Mouse (Mus musculus) small intestine, adult 2 months (tissue): Measurements from ENCODE around the gene Rnft2. TPM values are rescaled to one million over a fixed set of nuclear protein-coding genes. Genes with fewer than 3 reads are reported as not detected.

Experiments
- H3K27ac ChIP-seq: fragments of 200-500 bp; 2 replicates; pipeline ENCODE4 v1.5.1; 2012; ENCODE audit warnings: low read depth, low read length, control low read depth, inconsistent platforms; ENCODE audit not compliant: insufficient read depth
- H3K27me3 ChIP-seq: fragments of 200-500 bp; 2 replicates; pipeline ENCODE4 v1.6.1; 2012; ENCODE audit warnings: mild to moderate bottlenecking, moderate library complexity, low read length, inconsistent platforms; ENCODE audit not compliant: control insufficient read depth, insufficient read depth
- H3K36me3 ChIP-seq: fragments of 200-500 bp; 2 replicates; pipeline ENCODE4 v1.6.1; 2012; ENCODE audit warnings: mild to moderate bottlenecking, low read length, control low read depth, inconsistent platforms; ENCODE audit not compliant: control insufficient read depth, insufficient read depth
- H3K4me1 ChIP-seq: fragments of 200-500 bp; 2 replicates; pipeline ENCODE4 v1.6.1; 2012; ENCODE audit warnings: low read length, inconsistent platforms, mixed read lengths; ENCODE audit not compliant: control insufficient read depth, insufficient read depth, insufficient read length
- H3K4me3 ChIP-seq: fragments of 200-500 bp; 2 replicates; pipeline ENCODE4 v1.5.1; 2012; ENCODE audit warnings: low read depth, mild to moderate bottlenecking, control low read depth, inconsistent platforms, low read length, moderate library complexity
- CTCF ChIP-seq: fragments of 200-500 bp; IDR thresholded peaks from 2 replicates; pipeline ENCODE4 v1.5.1; 2012; ENCODE audit warnings: low read depth, mild to moderate bottlenecking, control low read depth, inconsistent platforms, low read length, moderate library complexity, mixed read lengths; ENCODE audit not compliant: insufficient replicate concordance, insufficient read length; ENCODE audit errors: extremely low read depth
- POLR2A ChIP-seq: fragments of 200-500 bp; IDR thresholded peaks from 2 replicates; pipeline ENCODE4 v1.6.1; 2012; ENCODE audit warnings: low read depth, mild to moderate bottlenecking, control low read depth, inconsistent platforms, low read length, moderate library complexity
- WGBS: fragments of 180-500 bp; shearing (Covaris S2); methylation state at CpG from one replicate; pipeline ENCODE4 v1.1.7; 2018; 5-methylcytosine and 5-hydroxymethylcytosine counted together
- polyA plus RNA-seq: library from polyadenylated mRNA; depleted of rRNA; stranded (reverse); fragments of >200 nt; gene quantifications from 2 replicates; pipeline ENCODE4 v1.2.3, GENCODE M21; 2012

Gene Rnft2
- polyA plus RNA-seq, 1 experiment = 0.98 TPM

DNA sequence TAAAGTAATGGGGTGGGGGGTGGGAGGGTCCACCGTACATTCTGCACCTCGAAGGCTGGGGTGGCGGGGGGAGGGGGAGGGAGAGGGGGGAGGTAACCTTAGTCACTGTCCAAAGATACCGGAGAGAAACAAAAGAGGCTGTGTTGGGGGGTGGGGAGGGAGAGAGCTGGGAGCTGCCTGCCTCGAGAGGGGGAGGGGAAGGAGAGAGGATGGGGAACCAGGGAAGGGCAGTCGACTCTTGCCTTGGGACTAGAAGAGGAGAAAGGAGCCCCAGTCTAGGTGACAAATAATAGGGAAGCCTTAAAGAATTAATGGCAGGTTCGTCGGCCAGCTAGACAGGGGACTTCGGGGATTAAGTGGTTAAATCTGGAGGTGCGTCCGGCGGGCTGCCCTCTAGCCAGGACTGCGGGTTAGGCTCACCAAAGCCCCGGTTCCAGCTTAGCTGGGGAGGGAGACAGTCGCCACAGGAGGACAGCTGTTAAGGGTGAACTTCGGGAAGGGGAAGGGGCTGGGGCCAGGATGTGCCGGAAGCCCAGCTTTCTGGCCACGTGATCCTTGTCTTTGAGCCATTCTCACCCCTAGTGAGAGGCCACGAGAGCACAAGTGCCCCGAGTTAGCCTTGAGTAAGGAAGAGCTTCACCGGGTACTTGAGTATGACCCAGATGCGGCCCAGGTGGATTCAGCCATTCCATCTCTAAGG, 70.5 kb downstream of the Rnft2 start:
- Histone ChIP-seq H3K27me3 (peaks cover 57% of the 10 kb centered on the region), H3K4me1 (peaks cover 10% of the 10 kb centered on the region), H3K36me3 (no peaks in the 10 kb centered on the region), H3K27ac (no peak overlapping the region), H3K4me3 (no peak overlapping the region)
- TF ChIP-seq CTCF (no peak), POLR2A (no peak)
- 2% methylated on average over 22 of the region's 22 CpGs for WGBS

- peaks cover 13% of the 10 kb centered on the region for H3K4me1 ChIP-seq
- H3K27ac ChIP-seq = no peak overlapping the region
- 1% methylated on average over 27 of the region's 27 CpGs for WGBS
- TF ChIP-seq CTCF (no peak), POLR2A (no peak)
- H3K36me3 ChIP-seq = no peaks in the 10 kb centered on the region
- peak overlapping the region; percentile 64 for H3K4me3 ChIP-seq
- peaks cover 72% of the 10 kb centered on the region for H3K27me3 ChIP-seq
Measured at GRCm38 (mm10) chr5:118172078-118172723, 72.7 kb downstream of the Rnft2 start.

DNA sequence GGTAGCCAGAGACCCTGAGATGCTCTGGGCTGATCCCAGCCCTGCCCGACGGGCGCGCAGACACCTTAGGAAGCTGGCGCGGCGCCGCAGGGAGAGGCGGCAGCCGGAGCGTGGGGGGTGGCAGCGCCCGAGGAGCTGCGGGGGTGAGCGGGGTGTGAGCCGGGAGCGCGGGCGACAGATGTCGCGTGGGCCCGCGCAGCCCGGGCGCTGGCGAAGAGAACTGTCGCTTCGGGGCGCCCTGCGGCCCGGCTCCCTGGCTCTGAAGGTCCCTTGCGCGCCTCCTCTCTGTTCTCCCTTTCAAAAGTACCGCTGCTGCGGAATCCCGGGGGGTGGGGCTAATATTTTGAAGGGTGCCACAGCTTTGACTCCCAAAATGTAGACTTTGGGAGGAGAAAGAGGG, 73.3 kb downstream of the Rnft2 start:
- peaks cover 72% of the 10 kb centered on the region for H3K27me3 ChIP-seq
- H3K36me3 ChIP-seq = no peaks in the 10 kb centered on the region
- WGBS = 1% methylated on average over 36 of the region's 36 CpGs
- H3K27ac ChIP-seq = no peak overlapping the region
- peaks cover 13% of the 10 kb centered on the region for H3K4me1 ChIP-seq
- TF ChIP-seq POLR2A (no peak), CTCF (no peak)
- peak overlapping the region; percentile 64 for H3K4me3 ChIP-seq

GRCm38 (mm10) chr5:118170888-118171529, 73.9 kb downstream of the Rnft2 start:
- H3K4me3 ChIP-seq = peak overlapping the region; percentile 13; the same call in 1 of the 2 replicates
- peaks cover 74% of the 10 kb centered on the region for H3K27me3 ChIP-seq
- H3K36me3 ChIP-seq = no peaks in the 10 kb centered on the region
- 3% methylated on average over 25 of the region's 25 CpGs for WGBS
- H3K27ac ChIP-seq = no peak overlapping the region
- no peak for TF ChIP-seq CTCF
- TF ChIP-seq POLR2A = no peak
- peaks cover 13% of the 10 kb centered on the region for H3K4me1 ChIP-seq

DNA sequence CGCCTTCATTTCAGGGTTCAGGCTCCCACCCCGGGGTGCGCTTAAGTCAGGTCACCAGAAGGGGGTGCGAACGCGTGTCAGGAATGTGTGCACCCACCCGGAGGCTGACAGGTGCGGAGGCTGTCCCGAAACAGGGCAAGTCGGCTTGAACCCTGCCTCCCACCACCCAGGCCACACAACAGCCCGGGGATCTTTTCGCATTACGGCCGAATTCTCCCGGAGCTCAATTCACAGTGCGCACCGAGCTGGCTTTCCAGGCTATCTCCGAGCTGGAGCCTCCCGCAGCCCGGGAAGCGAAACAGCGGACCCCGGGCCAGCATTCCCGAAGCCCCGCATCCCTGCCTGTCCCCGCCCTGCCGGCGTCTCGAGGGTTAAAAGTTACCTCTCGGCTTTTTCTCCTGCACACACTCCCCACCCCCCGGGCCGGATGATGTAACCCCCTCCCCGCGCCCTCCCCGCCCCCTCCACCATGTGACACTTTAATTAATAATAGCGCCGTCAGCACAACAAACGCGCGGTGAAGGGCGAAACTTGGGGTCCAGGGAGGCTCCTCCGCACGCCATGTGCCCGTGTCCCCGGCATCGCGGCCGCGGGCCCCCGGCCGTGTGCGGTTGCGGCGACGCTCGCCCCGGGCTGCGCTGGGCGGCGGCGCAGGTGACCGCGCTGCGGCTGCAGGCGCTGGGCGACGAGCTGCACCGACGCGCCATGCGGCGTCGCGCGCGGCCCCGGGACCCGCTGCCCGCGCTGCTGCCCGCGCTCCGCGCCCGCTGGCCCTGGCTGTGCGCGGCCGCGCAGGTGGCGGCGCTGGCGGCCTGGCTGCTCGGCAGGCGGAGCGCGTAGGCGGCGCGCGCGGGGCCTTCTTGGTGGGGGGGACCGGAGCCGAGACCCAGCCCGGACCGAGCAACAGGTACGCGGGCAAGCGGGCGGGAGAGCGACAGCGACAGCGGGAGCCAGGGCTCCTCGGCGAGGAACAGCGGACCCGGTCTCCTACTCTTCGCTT, 75.4 kb downstream of the Rnft2 start:
- H3K4me1 ChIP-seq = peaks cover 13% of the 10 kb centered on the region
- no peak overlapping the region for H3K27ac ChIP-seq
- H3K4me3 ChIP-seq = peak overlapping the region; percentile 31
- whole genome bisulfite sequencing = 6% methylated on average over 115 of the region's 117 CpGs
- H3K36me3 ChIP-seq = no peaks in the 10 kb centered on the region
- no peak for TF ChIP-seq POLR2A
- TF ChIP-seq CTCF = no peak
- peaks cover 68% of the 10 kb centered on the region for H3K27me3 ChIP-seq

- 57% methylated on average over 8 of the region's 8 CpGs for WGBS
- H3K27ac ChIP-seq = no peak overlapping the region
- H3K36me3 ChIP-seq = no peaks in the 10 kb centered on the region
- TF ChIP-seq POLR2A (no peak), CTCF (no peak)
- H3K4me1 ChIP-seq = peaks cover 13% of the 10 kb centered on the region
- no peak overlapping the region for H3K4me3 ChIP-seq
- peaks cover 53% of the 10 kb centered on the region for H3K27me3 ChIP-seq
Measured at GRCm38 (mm10) chr5:118167561-118167995, 77.3 kb downstream of the Rnft2 start.
